Mouse (Mus musculus) hindbrain, embryonic 15.5 days (tissue): ENCODE data around the gene Gm10188. TPM values are rescaled to one million over a fixed set of nuclear protein-coding genes. Genes with fewer than 3 reads are reported as not detected.

Experiments used
- ATAC-seq: fragments of 200-750 bp; cut with Nextera tagmentation; 2 replicates; pipeline ENCODE4 v1.8.0; 2017; ENCODE audit warnings: low read depth, moderate number of reproducible peaks, moderate TSS enrichment; ENCODE audit not compliant: low FRiP score
- H3K27ac ChIP-seq: fragments of 300-500 bp; sonication (generic); replicated peaks from 2 replicates; pipeline ENCODE4 v1.5.1; 2015; ENCODE audit warnings: mild to moderate bottlenecking, inconsistent platforms
- H3K27me3 ChIP-seq: fragments of 300-500 bp; sonication (generic); 2 replicates; pipeline ENCODE4 v1.6.1; 2015; ENCODE audit warnings: control low read depth, inconsistent platforms
- H3K36me3 ChIP-seq: fragments of 300-500 bp; sonication (generic); 2 replicates; pipeline ENCODE4 v1.6.1; 2015; ENCODE audit warnings: control low read depth, inconsistent platforms
- H3K4me1 ChIP-seq: fragments of 300-500 bp; sonication (generic); replicated peaks from 2 replicates; pipeline ENCODE4 v1.6.1; 2015; ENCODE audit warnings: control low read depth, inconsistent platforms
- H3K4me2 ChIP-seq: fragments of 300-500 bp; sonication (generic); 2 replicates; pipeline ENCODE4 v1.6.1; 2015; ENCODE audit warnings: moderate library complexity, mild to moderate bottlenecking, inconsistent platforms
- H3K4me3 ChIP-seq: fragments of 300-500 bp; sonication (generic); 2 replicates; pipeline ENCODE4 v1.5.1; 2015; ENCODE audit warnings: mild to moderate bottlenecking, inconsistent platforms
- H3K9ac ChIP-seq: fragments of 300-500 bp; sonication (generic); 2 replicates; pipeline ENCODE4 v1.6.1; 2015; ENCODE audit warnings: inconsistent platforms
- H3K9me3 ChIP-seq: fragments of 300-500 bp; sonication (generic); 2 replicates; pipeline ENCODE4 v1.6.1; 2016; ENCODE audit warnings: control low read depth, inconsistent platforms
- WGBS: fragments of 180-500 bp; shearing (Covaris S2); methylation state at CpG from one replicate; pipeline ENCODE4 v1.1.7; 2015; 5-methylcytosine and 5-hydroxymethylcytosine counted together
- polyA plus RNA-seq: library from polyadenylated mRNA; unstranded; fragments of >200 nt; fragmentation: Nextera tagmentation; extraction: Ambion mirVana; gene quantifications from 2 replicates; pipeline ENCODE4 v1.2.1, GENCODE M21; 2015

The Gm10188 gene
- 0.25 and 0.68 TPM in 2 replicates for polyA plus RNA-seq

DNA sequence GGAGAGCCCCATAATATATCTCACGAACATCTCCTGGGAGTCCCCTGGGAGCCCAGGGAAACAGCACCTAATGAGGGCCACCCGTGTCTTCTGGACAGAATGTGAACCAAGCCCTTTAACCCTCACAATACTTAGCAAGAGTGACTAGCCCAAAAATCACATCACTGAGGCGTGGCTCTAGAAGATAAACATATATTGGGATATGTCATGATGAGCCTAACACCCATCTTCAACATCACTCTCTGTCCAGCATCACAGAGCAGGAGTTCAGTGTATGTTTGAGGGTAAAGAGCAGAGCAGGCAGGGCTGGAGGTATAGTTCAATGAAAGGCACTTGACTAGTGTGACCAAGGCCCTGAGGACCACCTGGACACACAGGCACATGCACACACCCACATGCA is at the start of gene Gm10188:
TSS of gene Gm10188 (minus strand) at position 101 of the 400 bp plus-strand sequence.
- no peak within 1 kb of the TSS for H3K4me3 ChIP-seq
- no peak within 1 kb of the TSS for H3K27ac ChIP-seq
- H3K27me3 ChIP-seq, result no peaks in the 10 kb centered on the region
- no peak within 1 kb of the TSS for H3K4me2 ChIP-seq
- H3K4me1 ChIP-seq, result peaks cover 5% of the 10 kb centered on the region; the same call in 1 of the 2 replicates
- no peak for ATAC-seq
- 89% methylated on average over 3 of the region's 3 CpGs for WGBS
- no peak within 1 kb of the TSS for H3K9ac ChIP-seq
- no peaks in the 10 kb centered on the region for H3K36me3 ChIP-seq
- no peaks in the 10 kb centered on the region for H3K9me3 ChIP-seq

DNA sequence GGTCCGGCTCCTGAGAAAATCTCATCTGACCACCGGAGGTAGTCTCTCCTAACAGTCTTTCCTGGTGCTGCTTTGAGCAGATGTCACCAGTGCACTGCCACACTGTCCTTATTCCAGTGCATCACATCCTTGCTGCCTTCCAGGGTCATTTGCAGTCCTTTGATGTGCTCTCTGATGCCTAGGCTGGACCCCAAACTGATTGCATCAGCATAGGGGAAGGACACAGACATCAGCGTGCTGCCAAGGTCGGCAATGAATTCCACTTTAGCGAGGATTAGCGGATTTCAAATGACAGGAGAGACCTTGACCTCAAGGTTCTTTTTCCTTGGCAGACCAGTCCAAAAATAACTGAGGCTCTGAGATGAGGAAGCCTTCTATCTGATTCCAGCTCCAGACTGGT is 47.6 kb upstream of the Gm10188 start:
- no peak for ATAC-seq

DNA sequence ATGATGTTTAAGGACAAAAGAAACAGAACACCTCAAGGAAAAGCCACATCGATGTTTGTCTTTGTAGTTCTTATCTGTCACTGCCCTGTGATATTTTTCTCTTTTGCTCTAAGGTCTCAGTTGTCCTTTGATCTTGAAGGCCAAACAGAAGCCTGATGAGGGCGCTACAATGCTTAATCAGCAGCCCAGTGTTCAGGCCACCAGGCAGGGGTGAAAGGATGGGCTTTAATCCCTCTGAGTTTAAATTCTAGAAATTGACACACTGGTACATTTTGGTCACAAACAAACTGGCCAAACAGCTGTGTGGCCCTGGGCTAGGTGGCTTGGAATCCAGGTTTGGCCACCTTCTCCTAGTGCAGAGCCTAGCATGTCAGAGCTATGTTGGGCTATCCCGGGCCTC is 47.1 kb upstream of the Gm10188 start:
- H3K4me1 ChIP-seq, result peaks cover 7% of the 10 kb centered on the region; the same call in 1 of the 2 replicates
- no peak for ATAC-seq
- 79% methylated on average over 3 of the region's 3 CpGs for WGBS

More for the DNA sequence above, 47.6 kb upstream of the Gm10188 start:
- no peak overlapping the region for H3K4me3 ChIP-seq
- peaks cover 12% of the 10 kb centered on the region for H3K4me1 ChIP-seq
- no peak overlapping the region for H3K4me2 ChIP-seq
- no peak overlapping the region for H3K9ac ChIP-seq
- no peaks in the 10 kb centered on the region for H3K36me3 ChIP-seq
- no peaks in the 10 kb centered on the region for H3K9me3 ChIP-seq
- 78% methylated on average over 6 of the region's 6 CpGs for WGBS
- no peak overlapping the region for H3K27ac ChIP-seq
- no peaks in the 10 kb centered on the region; the same call in 1 of the 2 replicates for H3K27me3 ChIP-seq

DNA sequence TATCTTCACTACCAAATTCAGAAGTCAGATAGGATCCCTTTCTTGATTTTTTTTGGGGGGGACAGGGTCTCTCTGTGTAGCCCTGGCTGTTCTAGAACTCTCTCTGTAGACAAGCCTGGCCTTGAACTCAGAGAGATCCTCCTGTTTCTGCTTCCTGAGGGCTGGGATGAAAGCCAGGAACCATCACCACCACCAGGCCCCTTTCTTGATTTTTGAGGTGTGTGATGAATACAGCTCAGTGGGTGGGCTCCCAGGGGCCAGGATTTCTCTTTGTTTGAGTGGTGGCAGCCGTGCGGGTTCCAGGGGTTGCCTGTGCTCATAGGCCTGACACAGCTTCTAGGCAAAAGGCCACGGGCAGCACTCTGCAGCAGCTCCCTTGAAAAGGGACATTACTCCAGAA is 41.7 kb upstream of the Gm10188 start:
- Histone ChIP-seq H3K36me3 (no peaks in the 10 kb centered on the region), H3K9me3 (no peaks in the 10 kb centered on the region), H3K9ac (no peak overlapping the region), H3K4me3 (no peak overlapping the region), H3K4me1 (peaks cover 7% of the 10 kb centered on the region), H3K27me3 (no peaks in the 10 kb centered on the region), H3K27ac (no peak overlapping the region), H3K4me2 (no peak overlapping the region)
- ATAC-seq, result no peak
- 46% methylated on average over 3 of the region's 3 CpGs for WGBS

More for the DNA sequence above, 47.1 kb upstream of the Gm10188 start:
- Histone ChIP-seq H3K9me3 (no peaks in the 10 kb centered on the region), H3K4me2 (no peak overlapping the region), H3K4me3 (no peak overlapping the region), H3K27me3 (no peaks in the 10 kb centered on the region; the same call in 1 of the 2 replicates), H3K27ac (no peak overlapping the region), H3K36me3 (no peaks in the 10 kb centered on the region), H3K9ac (no peak overlapping the region)

DNA sequence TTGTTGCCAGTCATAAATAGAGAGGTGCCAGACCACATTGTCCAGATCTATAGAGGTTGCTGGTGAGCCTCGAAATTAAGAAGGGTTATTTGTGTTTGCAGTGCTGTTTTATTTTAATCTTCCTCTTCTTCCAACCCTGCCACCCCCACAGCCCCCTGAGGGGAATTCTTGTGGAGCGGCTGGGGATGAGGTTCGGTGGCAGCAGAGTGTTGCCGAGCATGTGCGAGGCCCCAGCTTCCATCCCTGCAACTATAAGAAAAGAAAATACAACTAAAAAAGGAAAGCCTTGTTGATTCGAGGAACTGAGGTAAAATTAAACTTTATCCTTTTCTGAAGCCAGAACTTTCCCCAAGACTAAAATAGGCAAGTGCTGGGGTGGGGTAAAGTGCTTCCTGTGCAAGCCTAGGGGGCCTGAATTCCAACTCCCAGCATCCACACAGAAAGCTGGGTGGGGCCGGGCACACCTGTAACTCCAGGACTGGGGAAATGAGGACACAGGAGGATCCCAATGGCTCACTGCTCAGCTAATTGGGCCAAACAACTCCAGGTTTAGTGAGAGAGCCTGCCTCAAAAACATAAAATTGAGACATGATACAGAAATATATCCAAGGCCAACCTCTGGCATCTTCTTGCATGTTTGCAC is 39.0 kb upstream of the Gm10188 start:
- Histone ChIP-seq H3K27me3 (no peaks in the 10 kb centered on the region), H3K9me3 (no peaks in the 10 kb centered on the region), H3K4me1 (peaks cover 12% of the 10 kb centered on the region), H3K36me3 (no peaks in the 10 kb centered on the region), H3K27ac (no peak overlapping the region), H3K4me3 (no peak overlapping the region), H3K4me2 (no peak overlapping the region), H3K9ac (no peak overlapping the region)
- no peak for ATAC-seq
- WGBS, result 64% methylated on average over 7 of the region's 7 CpGs

DNA sequence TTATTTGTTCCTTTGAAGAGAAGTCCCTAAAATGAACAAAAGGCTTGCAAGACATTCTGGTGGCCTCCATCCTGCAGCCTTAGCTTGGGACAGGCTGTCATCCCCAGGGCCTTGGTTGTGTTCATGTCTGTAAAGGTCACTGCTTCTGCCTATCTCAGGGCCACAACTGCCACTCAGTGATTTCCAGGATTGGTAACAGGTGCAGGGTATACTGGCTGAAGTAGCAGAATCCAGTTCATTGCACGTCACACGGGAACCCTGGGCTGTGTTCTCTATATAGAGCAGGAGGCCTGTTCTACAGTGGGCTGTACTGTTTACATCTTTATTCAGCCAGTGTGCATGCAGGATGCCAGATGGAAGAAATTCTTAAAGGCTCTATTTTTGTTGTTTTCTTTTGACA is 38.4 kb upstream of the Gm10188 start:
- 61% methylated on average over 2 of the region's 2 CpGs for WGBS
- H3K9me3 ChIP-seq, result no peaks in the 10 kb centered on the region
- H3K4me1 ChIP-seq, result peaks cover 12% of the 10 kb centered on the region
- H3K27me3 ChIP-seq, result no peaks in the 10 kb centered on the region
- ATAC-seq, result no peak
- no peak overlapping the region for H3K9ac ChIP-seq
- no peak overlapping the region for H3K4me3 ChIP-seq
- H3K36me3 ChIP-seq, result no peaks in the 10 kb centered on the region
- no peak overlapping the region for H3K27ac ChIP-seq
- H3K4me2 ChIP-seq, result no peak overlapping the region

DNA sequence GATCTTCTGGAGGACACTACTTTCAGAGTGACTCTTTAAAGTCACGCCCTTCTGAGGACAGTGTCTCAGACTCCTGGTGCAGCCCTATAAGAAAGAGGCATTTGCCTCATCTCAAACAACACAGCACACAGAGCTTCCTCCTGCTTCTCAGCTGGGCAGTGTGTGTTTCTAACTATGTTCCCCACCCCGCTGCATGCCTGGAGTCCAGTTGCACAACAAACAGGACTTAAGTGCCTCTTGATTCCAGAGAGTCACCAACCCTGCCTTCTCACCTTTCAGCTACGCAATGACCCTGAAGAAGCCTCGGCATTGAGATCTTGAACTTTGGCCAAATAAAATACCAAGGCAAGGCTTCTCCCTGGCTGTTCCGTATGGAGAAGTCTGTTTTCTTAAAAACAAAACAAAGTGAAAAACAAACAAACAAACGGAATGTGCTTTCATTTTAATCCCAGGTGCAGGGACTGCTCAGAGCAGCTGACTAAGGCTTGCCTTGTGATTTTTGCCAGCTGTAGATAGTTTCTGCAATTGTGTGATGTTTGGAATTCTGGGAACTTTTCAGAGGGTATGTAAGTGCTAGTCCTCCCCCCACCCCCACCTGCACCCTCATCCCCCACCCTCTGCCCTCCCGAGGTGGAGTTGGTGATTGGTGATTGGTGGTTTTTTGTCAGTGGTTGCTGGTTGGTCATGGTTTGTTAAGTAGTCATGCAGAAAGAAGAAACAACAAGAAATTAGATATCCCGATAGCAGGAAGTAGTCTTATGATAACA is 37.4 kb upstream of the Gm10188 start:
- Histone ChIP-seq H3K4me3 (no peak overlapping the region), H3K4me2 (no peak overlapping the region), H3K27me3 (no peaks in the 10 kb centered on the region), H3K9ac (no peak overlapping the region), H3K27ac (no peak overlapping the region), H3K4me1 (peaks cover 12% of the 10 kb centered on the region), H3K9me3 (no peaks in the 10 kb centered on the region), H3K36me3 (no peaks in the 10 kb centered on the region)
- WGBS, result 66% methylated on average over 8 of the region's 8 CpGs
- no peak for ATAC-seq

DNA sequence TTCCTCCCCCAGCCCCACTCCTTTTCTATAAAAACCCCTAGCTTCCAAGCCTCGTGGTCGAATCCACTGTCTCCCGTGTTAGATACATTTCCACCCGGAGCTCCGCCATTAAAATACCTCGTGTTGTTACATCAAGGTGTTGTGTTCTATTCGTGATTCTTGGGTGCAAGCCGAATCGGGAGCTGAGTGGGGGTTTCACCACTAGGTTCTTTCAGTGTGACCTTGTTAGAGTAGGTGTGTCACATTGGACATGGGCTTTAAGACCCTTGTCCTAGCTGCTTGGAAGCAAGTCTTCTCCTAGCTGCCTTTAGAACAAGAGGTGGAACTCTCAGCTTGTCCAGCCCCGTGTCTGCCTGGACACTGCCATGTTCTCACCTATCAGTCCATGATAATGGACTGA is 36.4 kb upstream of the Gm10188 start:
- Histone ChIP-seq H3K27me3 (no peaks in the 10 kb centered on the region), H3K27ac (no peak overlapping the region), H3K36me3 (no peaks in the 10 kb centered on the region), H3K9ac (no peak overlapping the region), H3K9me3 (no peaks in the 10 kb centered on the region), H3K4me2 (no peak overlapping the region), H3K4me1 (peaks cover 12% of the 10 kb centered on the region), H3K4me3 (no peak overlapping the region)
- 89% methylated on average over 10 of the region's 10 CpGs for WGBS
- ATAC-seq, result no peak

DNA sequence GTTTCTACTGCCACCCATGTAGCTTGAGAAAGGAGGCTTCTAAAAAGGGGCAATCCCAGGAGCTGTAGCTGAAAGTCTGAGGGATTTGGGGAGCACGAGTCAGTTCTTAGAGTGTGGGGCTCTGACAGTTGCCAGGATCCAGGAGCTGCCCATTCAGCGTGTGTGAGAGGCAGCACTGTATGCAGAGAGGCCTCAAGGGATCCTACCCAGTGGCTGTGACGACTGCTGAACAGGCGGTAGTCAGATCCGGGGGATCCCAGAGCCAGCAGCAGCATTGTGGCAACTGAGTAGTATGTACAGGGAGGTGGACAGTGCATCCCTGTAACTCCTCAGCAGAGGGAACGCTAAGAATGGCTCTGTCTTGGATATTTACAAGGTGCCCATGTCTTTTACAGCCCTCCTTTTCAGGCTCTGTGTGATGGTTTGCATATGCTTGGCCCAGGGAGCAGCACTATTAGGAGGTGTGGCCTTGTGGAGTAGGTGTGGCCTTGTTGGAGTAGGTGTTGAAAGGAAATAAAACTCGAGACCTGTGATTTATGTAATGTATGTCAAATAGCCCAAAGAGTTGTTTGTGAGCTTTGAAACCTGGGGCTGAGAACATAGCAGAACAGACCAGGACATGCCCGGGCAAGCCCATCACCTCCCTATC is 35.8 kb upstream of the Gm10188 start:
- Histone ChIP-seq H3K9ac (no peak overlapping the region), H3K9me3 (no peaks in the 10 kb centered on the region), H3K27ac (no peak overlapping the region), H3K4me1 (peaks cover 12% of the 10 kb centered on the region), H3K27me3 (no peaks in the 10 kb centered on the region), H3K4me3 (no peak overlapping the region), H3K4me2 (no peak overlapping the region), H3K36me3 (no peaks in the 10 kb centered on the region)
- no peak for ATAC-seq
- 62% methylated on average over 8 of the region's 8 CpGs for WGBS

DNA sequence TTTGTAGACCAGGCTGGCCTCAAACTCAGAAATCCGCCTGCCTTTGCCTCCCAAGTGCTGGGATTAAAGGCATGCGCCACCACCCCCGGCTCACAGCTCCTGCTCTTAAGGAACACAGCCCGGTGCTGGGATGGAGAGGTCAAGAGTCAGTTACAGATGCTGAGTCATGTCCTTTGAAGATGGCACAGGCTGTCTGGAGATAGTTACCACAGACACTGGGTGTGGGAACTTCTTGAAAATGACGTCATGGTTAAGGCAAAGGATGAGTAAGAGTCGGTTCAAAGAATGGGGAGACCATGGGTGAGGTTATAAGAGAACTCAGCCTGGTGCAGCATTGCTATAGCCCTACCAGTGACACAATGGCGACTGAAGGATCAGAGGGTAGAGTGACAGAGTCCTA is 35.0 kb upstream of the Gm10188 start:
- H3K27me3 ChIP-seq, result no peaks in the 10 kb centered on the region
- no peak overlapping the region for H3K4me2 ChIP-seq
- no peaks in the 10 kb centered on the region for H3K36me3 ChIP-seq
- H3K4me1 ChIP-seq, result peaks cover 12% of the 10 kb centered on the region
- no peak overlapping the region for H3K27ac ChIP-seq
- no peaks in the 10 kb centered on the region for H3K9me3 ChIP-seq
- ATAC-seq, result no peak
- 75% methylated on average over 7 of the region's 7 CpGs for WGBS
- H3K4me3 ChIP-seq, result no peak overlapping the region
- H3K9ac ChIP-seq, result no peak overlapping the region

DNA sequence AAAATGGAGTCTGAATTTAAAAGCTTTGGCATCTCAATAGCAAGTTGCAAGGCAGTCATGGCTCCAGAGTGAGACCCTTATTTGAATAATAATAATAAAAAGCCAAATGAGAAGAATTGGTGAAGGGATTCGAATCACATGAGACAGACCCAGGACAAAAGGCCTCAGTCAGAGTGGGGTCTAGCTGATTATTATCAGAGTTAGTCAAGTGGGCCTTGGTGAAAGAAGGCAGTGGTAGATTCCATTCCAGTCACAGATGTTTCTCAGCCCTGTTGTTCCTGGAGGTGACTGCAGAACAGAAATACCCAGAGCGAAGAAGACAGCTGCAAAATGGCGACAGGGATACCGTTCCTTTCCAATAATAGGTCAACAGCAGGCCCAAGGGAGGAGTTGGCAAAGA is 34.1 kb upstream of the Gm10188 start:
- Histone ChIP-seq H3K4me3 (no peak overlapping the region), H3K27ac (no peak overlapping the region), H3K4me2 (no peak overlapping the region), H3K9ac (no peak overlapping the region), H3K4me1 (peaks cover 6% of the 10 kb centered on the region; the same call in 1 of the 2 replicates), H3K36me3 (no peaks in the 10 kb centered on the region), H3K27me3 (no peaks in the 10 kb centered on the region), H3K9me3 (no peaks in the 10 kb centered on the region)
- WGBS, result 69% methylated on average over 4 of the region's 4 CpGs
- no peak for ATAC-seq

DNA sequence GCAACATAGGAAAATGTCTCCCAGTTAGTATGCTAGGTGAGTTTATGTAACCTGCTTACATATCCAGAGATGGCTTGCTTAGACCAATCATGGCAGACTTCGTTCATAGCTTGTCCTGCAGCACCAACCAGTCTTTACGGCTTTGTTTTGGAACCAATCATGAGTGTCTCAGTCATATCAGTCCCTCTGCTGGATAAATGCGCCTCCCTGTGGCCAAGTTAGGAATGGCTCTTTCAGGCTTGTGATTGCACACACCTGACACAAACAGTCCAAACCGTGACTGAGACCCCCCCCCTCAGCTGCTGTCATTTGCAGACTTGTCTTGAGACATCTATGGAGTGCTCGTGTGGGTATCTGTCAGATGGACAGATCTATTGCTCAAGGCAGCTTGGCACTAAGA is 31.5 kb upstream of the Gm10188 start:
- H3K4me2 ChIP-seq, result no peak overlapping the region
- no peak overlapping the region for H3K4me3 ChIP-seq
- H3K27me3 ChIP-seq, result no peaks in the 10 kb centered on the region
- no peak overlapping the region for H3K27ac ChIP-seq
- no peaks in the 10 kb centered on the region for H3K36me3 ChIP-seq
- no peaks in the 10 kb centered on the region for H3K9me3 ChIP-seq
- no peak for ATAC-seq
- WGBS, result 73% methylated on average over 5 of the region's 5 CpGs
- 0 out of 2 replicates have a peak, but pooled peaks cover 5% of the 10 kb centered on the region for H3K4me1 ChIP-seq
- H3K9ac ChIP-seq, result no peak overlapping the region
